Mouse (Mus musculus) cortical plate, adult 2 months (tissue): ENCODE data around the gene Igf2bp2. TPM values are rescaled to one million over a fixed set of nuclear protein-coding genes. Genes with fewer than 3 reads are reported as not detected.

ENCODE experiments used
- H3K27ac ChIP-seq: fragments of 200-500 bp; 2 replicates; pipeline ENCODE4 v1.5.1; 2012; ENCODE audit warnings: low read length, control low read depth, inconsistent platforms; ENCODE audit not compliant: insufficient read depth
- H3K4me1 ChIP-seq: fragments of 200-500 bp; 2 replicates; pipeline ENCODE4 v1.6.1; 2011; ENCODE audit warnings: low read length; ENCODE audit not compliant: control insufficient read depth, insufficient read depth
- H3K4me3 ChIP-seq: fragments of 200-500 bp; 2 replicates; pipeline ENCODE4 v1.5.1; 2011; ENCODE audit warnings: mild to moderate bottlenecking, low read length, control low read depth; ENCODE audit not compliant: insufficient read depth
- CTCF ChIP-seq: fragments of 200-500 bp; IDR thresholded peaks from 2 replicates; pipeline ENCODE4 v1.5.1; 2011; ENCODE audit warnings: mild to moderate bottlenecking, control low read depth, low read length; ENCODE audit not compliant: insufficient read depth; ENCODE audit errors: extremely low read depth
- POLR2A ChIP-seq: fragments of 200-500 bp; IDR thresholded peaks from 2 replicates; pipeline ENCODE4 v1.6.1; 2011; ENCODE audit warnings: mild to moderate bottlenecking, low read length, control low read depth; ENCODE audit not compliant: insufficient read depth; ENCODE audit errors: extremely low read depth
- polyA plus RNA-seq: library from polyadenylated mRNA; depleted of rRNA; stranded (reverse); fragments of >200 nt; gene quantifications from 2 replicates; pipeline ENCODE4 v1.2.3, GENCODE M21; 2012

Igf2bp2 gene
- polyA plus RNA-seq, 1 experiment = 0.79 TPM

DNA sequence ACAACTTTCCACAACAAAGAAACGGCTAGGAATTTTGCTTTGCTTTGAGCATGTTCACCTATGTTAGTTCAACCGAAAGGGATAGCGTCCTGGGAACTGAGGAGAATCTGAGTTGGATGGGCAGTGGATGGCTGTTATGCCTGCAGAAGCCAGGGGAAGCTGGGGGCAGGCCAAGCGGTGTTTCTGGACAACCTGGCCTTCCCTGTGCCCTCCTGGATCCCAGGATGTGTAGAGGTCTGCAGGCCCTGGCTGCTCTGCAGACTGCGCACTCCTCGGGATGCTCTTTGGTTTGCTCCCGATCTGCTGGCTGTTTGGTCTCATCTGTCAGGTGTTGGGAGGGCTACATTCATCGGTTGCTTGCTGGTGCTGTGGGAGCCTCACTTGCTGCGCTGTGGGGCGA, 102.7 kb downstream of the Igf2bp2 start:
- no peaks in the 10 kb centered on the region for H3K4me1 ChIP-seq
- TF ChIP-seq CTCF (no peak), POLR2A (no peak)

DNA sequence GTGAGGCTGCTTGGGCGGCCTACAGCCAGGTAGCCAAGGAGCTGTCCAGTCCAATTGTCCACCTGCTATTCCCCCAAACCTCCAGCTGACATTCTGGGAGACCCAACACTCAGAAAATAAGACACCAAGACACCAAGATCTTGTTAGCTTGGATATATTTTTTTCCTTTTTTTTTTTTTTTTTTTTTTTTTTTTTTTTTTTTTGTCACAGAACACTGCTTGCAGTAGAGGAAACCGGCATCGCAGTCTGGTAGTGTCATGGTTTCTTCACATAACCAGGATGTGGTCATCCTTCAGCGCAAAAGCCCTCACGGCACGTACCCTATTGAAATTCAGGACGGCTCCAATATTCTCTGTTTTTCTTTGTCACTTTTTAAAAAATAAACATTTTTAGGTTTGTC, 104.2 kb downstream of the Igf2bp2 start:
- H3K27ac ChIP-seq = no peak overlapping the region
- no peaks in the 10 kb centered on the region for H3K4me1 ChIP-seq
- TF ChIP-seq CTCF (no peak), POLR2A (no peak)

More for the DNA sequence above, 102.7 kb downstream of the Igf2bp2 start:
- Histone ChIP-seq H3K27ac (no peak overlapping the region), H3K4me3 (no peak overlapping the region)

DNA sequence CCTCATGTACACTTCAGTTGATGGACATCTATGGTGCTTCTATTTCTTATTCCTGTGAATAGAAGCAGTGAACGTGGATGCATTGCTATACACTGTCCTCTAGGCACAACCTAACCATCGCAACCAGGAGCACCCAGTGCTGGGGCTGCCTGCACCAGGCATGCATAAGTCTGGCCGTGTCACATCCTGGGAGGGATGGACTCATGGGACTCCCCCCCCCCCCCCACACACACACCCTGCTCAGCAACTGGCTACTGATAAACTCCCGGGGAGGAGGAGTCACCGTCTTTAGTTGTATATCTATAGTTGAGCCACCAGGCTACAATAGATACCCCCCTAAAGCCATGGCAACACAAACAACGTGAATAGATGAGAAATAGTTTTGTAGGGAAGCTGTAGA, 105.6 kb downstream of the Igf2bp2 start:
- Histone ChIP-seq H3K4me3 (no peak overlapping the region), H3K4me1 (no peaks in the 10 kb centered on the region), H3K27ac (no peak overlapping the region)
- TF ChIP-seq POLR2A (no peak), CTCF (no peak)

More for the DNA sequence above, 104.2 kb downstream of the Igf2bp2 start:
- no peak overlapping the region for H3K4me3 ChIP-seq

DNA sequence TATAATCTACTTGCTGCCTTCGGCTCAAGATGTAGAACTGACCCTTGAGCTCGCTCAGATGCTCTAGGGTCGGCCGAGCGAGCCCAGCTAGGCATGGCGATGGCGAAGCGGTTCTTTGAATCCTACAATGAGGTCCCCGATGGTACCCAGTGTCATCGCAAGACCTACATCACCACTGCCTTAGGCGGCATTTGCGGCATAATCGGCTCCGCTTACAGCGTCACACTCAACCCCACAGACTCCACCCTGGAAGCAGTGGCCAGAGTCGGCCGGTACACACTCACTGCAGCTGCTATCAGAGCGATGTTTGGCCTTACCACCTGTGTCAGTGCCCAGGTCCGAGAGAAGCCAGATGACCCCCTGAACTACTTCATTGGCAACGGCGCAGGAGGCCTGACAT, 109.7 kb downstream of the Igf2bp2 start:
- no peaks in the 10 kb centered on the region for H3K4me1 ChIP-seq
- TF ChIP-seq POLR2A = no peak
- no peak for TF ChIP-seq CTCF
- H3K27ac ChIP-seq = no peak overlapping the region
- H3K4me3 ChIP-seq = no peak overlapping the region

DNA sequence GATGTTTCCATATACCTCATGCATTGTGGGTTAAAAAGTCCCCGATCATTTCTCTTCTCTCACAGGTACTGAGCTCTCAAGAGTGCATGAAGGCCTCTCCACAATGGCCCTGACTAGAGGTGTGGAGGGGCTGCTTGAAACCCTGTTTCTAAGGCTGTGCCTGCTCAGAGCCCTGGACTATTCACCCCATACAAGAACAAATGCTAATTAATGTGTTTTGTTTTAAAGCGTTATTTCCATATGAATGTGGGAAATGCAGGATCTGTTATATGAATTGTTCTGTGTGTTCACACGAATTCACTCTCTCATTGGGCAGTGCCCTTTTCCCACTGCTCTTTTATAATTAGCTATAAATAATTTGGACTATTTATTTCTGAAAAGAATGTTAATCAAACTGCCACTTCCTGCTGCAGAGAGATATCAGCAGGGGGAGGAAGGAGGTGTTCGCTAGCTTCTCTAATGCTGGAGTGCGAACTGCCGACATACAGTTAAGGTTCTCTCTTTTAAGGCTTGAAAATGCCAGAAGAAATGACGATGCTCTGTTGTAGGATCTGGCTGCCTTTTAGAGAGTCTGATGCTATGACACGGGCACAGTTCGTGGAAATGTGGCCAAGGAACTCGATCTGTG, 116.2 kb downstream of the Igf2bp2 start:
- H3K4me3 ChIP-seq = no peak overlapping the region
- TF ChIP-seq POLR2A = no peak
- no peak for TF ChIP-seq CTCF

DNA sequence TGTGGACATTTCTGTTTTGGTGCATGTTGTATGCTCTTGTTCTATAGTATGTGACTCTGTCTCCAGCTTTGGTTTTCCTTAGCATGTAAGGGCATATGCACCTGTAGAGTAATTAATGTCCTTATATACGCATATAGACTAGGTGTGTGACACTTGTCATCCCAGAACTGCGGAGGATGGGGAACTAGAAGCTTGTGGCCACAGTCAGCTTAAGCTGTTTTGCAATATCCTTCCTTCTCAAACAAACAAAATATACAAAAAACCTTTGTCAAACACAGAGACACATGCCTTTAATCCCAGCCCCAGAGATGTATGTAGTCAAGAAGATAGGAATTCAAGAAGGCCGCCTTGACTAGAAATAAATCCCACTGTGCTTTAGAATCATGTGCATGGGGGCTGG, 117.2 kb downstream of the Igf2bp2 start:
- H3K4me1 ChIP-seq = no peaks in the 10 kb centered on the region
- TF ChIP-seq CTCF (no peak), POLR2A (no peak)
- H3K4me3 ChIP-seq = no peak overlapping the region
- no peak overlapping the region for H3K27ac ChIP-seq

More for the DNA sequence above, 116.2 kb downstream of the Igf2bp2 start:
- H3K4me1 ChIP-seq = no peaks in the 10 kb centered on the region
- no peak overlapping the region for H3K27ac ChIP-seq

DNA sequence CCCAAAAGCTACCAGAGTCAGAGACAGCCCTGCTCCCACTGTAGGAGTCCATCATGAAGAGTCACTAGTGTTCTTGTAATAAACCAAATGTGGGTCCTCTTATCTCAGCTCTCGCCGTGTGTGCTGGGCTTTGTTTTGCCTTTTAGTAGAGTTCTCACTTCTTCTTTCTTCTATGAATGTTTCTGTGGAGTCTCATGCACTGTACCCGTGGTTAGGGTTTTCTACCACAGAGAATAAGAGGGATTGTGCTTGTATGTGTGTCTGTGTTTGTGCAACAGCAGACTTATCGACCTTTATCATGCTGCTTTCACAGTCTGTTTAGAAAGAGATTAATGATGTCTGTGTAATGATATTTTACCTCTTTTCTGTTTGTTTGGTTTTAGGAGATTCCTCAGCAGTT, 119.3 kb downstream of the Igf2bp2 start:
- H3K4me1 ChIP-seq = no peaks in the 10 kb centered on the region
- TF ChIP-seq CTCF (no peak), POLR2A (no peak)
- no peak overlapping the region for H3K27ac ChIP-seq
- H3K4me3 ChIP-seq = no peak overlapping the region

DNA sequence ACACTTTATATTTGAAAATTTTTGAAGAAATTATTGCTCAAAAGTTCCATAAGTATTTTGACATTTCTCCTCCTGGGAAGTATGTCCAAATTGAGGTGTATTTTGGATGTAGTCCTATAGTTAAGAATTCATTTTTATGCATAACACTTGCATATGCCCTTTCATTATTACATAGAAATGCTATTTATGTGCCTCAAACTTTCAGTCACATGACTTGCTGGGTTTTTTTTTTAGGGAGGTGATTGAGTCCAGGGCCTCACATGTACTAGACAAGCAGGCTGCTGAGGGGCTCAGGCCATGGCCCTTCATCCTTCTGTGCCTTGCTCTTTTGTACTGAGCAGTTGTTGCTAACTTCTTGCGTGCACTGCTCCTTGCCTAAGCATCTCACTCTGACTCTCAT, 123.1 kb downstream of the Igf2bp2 start:
- H3K4me1 ChIP-seq = no peaks in the 10 kb centered on the region
- no peak for TF ChIP-seq CTCF
- no peak for TF ChIP-seq POLR2A
- no peak overlapping the region for H3K27ac ChIP-seq
- no peak overlapping the region for H3K4me3 ChIP-seq

DNA sequence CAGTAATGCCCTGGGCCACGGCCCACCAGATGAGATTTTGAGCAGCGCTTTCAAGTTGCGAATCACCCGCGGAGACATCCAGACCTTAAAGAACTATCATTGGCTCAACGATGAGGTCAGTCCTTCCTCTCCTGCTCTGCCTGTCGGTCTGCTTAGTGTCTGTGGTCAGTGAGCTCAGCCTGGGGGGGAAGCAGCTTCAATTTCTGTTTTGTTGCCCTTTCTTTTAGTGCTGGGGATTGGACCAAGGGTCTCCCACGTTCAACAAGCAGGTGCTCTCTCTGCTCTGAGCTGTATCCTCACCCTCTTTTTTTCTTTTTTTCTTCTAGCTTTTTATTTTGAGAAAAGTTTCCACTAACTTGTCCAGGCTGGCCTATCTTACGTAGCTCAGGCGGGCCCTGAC, 124.5 kb downstream of the Igf2bp2 start:
- TF ChIP-seq POLR2A (no peak), CTCF (no peak)
- H3K27ac ChIP-seq = no peak overlapping the region
- no peak overlapping the region for H3K4me3 ChIP-seq
- H3K4me1 ChIP-seq = no peaks in the 10 kb centered on the region

DNA sequence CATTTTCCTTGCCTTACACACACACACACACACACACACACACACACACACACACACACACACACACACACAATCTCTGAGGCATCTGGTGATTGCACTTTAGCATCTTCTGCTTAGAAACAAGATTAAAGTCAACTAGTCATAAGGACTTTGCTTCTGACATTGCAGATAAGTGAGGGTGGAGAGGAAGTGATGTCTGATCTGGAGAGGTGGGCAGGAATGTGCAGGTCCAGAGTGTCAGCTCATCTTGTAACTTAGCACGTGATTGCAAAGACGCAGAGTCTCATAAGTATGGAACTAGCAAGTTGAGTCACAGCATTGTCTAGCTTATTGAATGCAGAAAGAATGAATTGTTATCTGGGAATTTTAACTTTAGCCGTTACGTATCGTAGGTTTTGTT, 135.6 kb downstream of the Igf2bp2 start:
- H3K27ac ChIP-seq = no peak overlapping the region
- no peak overlapping the region for H3K4me3 ChIP-seq
- TF ChIP-seq CTCF = no peak
- no peak for TF ChIP-seq POLR2A
- H3K4me1 ChIP-seq = no peaks in the 10 kb centered on the region
